Mouse (Mus musculus) erythroblast, adult 5-6 weeks (primary cell): ENCODE results near the gene Acot5. TPM values are rescaled to one million over a fixed set of nuclear protein-coding genes. Genes with fewer than 3 reads are reported as not detected.

Experiments
- ATAC-seq: replicated peaks from 2 replicates; pipeline ENCODE4 v1.8.0; 2016; ENCODE audit warnings: moderate number of reproducible peaks, mild to moderate bottlenecking, moderate TSS enrichment, inconsistent platforms; ENCODE audit not compliant: poor library complexity, low FRiP score, severe bottlenecking
- total RNA-seq, 2 experiments: library from RNA; stranded (forward) in 1 of 2; stranded (reverse) in 1 of 2; fragments of 150-400 nt in 1 of 2; fragments of 200-764, 138-1000 nt in 1 of 2; gene quantifications; 2 replicates each; pipeline versions ENCODE4 v1.2.3 to v1.2.4; 2015 to 2017; ENCODE audit warnings: low replicate concordance in 2 of 2

Acot5 gene
- total RNA-seq, 2 experiments from 2014 or later: not detected

DNA sequence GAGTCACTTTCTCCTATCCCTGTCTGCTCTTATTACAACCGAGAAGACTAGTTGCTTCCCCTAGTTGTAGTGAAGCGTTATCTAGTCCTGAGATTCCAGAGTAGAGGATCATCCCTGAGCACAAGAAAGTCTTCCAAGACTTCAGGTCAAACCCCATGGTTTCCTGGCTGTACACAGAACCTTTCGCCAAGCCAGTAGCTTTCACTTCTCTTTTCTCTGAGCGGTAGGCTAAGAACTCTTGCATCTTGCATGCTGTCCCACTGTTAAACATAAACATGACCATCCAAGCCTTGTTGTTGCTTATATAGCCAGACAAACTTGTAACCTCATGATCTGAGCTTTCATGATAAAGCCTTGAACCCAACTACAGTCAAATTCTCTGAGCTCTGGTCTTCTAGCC, 41.7 kb downstream of the Acot5 start:
- no peak for ATAC-seq

DNA sequence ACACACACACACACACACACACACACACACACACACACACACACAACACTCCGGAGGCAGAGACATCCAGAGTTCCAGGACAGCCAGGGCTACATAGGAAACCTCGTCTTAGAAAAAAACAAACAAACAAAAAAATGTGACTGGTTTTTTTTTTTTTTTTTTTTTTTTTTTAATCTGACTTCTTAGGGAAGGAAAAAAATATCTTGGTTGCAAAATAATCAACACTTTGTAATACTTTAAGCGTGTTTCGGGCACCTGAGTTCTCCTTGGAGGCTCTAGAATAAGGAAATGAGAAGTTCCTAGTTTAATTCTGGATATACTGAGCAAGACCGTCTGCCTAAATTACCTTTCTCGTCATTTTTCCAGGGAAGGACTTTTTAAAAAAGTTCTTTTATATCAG, 44.6 kb downstream of the Acot5 start:
- ATAC-seq: no peak

DNA sequence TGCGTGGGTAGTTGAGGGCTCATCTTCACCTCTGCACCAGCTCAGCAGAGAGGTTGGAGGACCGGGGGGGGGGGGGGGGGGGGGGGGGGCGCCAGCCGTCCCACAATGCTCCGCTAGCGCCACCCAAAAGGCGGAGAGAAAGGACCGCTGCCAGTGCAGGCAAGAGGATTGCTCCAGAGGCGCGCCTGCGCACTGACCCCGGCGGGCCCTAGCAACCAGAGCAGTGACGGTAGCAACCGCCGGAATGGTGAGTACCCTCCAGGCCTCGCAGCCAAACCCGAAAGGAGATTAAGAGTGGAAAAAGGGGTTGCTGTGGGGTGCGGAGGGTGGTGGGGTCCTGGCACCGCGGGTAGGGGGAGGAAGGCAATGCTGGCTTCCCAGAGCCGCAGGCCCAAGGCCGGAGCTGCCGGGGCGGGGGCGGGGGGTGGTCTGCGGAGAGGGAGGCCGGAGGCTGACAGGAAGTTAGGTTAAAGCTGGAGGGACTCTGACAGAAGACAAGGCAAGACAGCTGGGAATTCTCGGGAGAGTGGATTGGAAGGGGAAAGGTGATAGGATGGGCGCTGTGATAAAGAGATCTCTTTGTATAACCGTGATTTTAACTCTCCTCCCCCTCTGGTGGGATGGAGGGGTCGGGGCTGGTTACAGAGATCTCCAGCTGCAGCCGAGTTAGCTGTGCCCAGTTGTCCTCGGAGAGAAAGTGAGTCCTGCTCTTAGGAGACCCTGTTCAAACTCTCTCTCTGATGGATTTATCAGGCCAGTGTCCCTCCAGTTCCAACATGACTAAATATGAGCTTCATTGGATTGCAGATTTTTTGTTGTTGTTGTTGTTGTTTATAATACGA, 45.2 kb downstream of the Acot5 start, which contains the start of gene Dnal1:
Gene Dnal1 (plus strand): TSS at position 214 of the 842 bp plus-strand sequence.
- ATAC-seq: peak; percentile 87

DNA sequence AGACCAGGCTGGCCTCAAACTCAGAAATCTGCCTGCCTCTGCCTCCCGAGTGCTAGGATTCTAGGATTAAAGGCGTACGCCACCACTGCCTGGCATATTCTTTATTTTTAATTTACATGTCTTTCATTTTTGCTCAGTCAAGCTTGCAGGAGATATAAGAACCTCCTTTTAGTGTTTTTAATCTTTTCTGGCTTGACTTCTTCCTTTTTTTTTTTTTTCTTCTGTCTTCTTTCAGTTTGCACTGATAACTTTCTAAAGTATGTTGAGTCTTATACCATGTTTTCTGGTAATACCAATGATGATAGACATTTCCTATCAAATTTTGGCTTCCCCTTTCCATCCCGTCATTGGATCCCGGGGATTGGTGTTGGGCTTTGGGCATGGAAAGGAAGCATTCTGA, 50.5 kb downstream of the Acot5 start:
- no peak for ATAC-seq

Other genes starting within 250 kb of the Acot5 start
- gene Numb, start 147.4 kb upstream of the Acot5 start, total RNA-seq (2015; ENCODE audit: low replicate concordance): 3.8 and 10.9 TPM in 2 replicates
- gene Numb, start 147.4 kb upstream of the Acot5 start, total RNA-seq (2017; ENCODE audit: low replicate concordance): 8.5 and 13.6 TPM in 2 replicates
- 5.4 and 6.3 TPM in 2 replicates for gene Riox1, start 118.7 kb upstream of the Acot5 start, total RNA-seq (2015; ENCODE audit: low replicate concordance)
- gene Riox1, start 118.7 kb upstream of the Acot5 start, total RNA-seq (2017; ENCODE audit: low replicate concordance): 3.3 and 3.9 TPM in 2 replicates
- gene Heatr4, start 84.5 kb upstream of the Acot5 start, total RNA-seq (2015; ENCODE audit: low replicate concordance): not detected in 2 replicates
- not detected in 2 replicates for gene Heatr4, start 84.5 kb upstream of the Acot5 start, total RNA-seq (2017; ENCODE audit: low replicate concordance)
- gene Acot2, start 81.5 kb upstream of the Acot5 start, total RNA-seq (2015; ENCODE audit: low replicate concordance): 2.3 and 4.4 TPM in 2 replicates
- 1.5 and 3.5 TPM in 2 replicates for gene Acot2, start 81.5 kb upstream of the Acot5 start, total RNA-seq (2017; ENCODE audit: low replicate concordance)
- not detected in 2 replicates for gene Acot1, start 59.8 kb upstream of the Acot5 start, total RNA-seq (2015; ENCODE audit: low replicate concordance)
- gene Acot1, start 59.8 kb upstream of the Acot5 start, total RNA-seq (2017; ENCODE audit: low replicate concordance): 2.4 TPM in 1 of 2 replicates, not detected in the other
- not detected in 2 replicates for gene Acot4, start 30.9 kb upstream of the Acot5 start, total RNA-seq (2015; ENCODE audit: low replicate concordance)
- gene Acot4, start 30.9 kb upstream of the Acot5 start, total RNA-seq (2017; ENCODE audit: low replicate concordance): not detected in 2 replicates
- gene Gm49366, start 30.4 kb upstream of the Acot5 start, total RNA-seq (2015; ENCODE audit: low replicate concordance): not detected in 2 replicates
- not detected in 2 replicates for gene Gm49366, start 30.4 kb upstream of the Acot5 start, total RNA-seq (2017; ENCODE audit: low replicate concordance)
- gene Acot3, start 17.2 kb upstream of the Acot5 start, total RNA-seq (2015; ENCODE audit: low replicate concordance): not detected in 2 replicates
- not detected in 2 replicates for gene Acot3, start 17.2 kb upstream of the Acot5 start, total RNA-seq (2017; ENCODE audit: low replicate concordance)
- not detected in 2 replicates for gene Acot6, start 31.3 kb downstream of the Acot5 start, total RNA-seq (2015; ENCODE audit: low replicate concordance)
- gene Acot6, start 31.3 kb downstream of the Acot5 start, total RNA-seq (2017; ENCODE audit: low replicate concordance): 0.42 and 2.3 TPM in 2 replicates
- gene Dnal1, start 45.0 kb downstream of the Acot5 start, total RNA-seq (2015; ENCODE audit: low replicate concordance): 0.63 TPM in 1 of 2 replicates, not detected in the other
- not detected in 2 replicates for gene Dnal1, start 45.0 kb downstream of the Acot5 start, total RNA-seq (2017; ENCODE audit: low replicate concordance)
- 1.5 and 4.4 TPM in 2 replicates for gene Pnma1, start 79.2 kb downstream of the Acot5 start, total RNA-seq (2015; ENCODE audit: low replicate concordance)
- 1.0 and 4.5 TPM in 2 replicates for gene Pnma1, start 79.2 kb downstream of the Acot5 start, total RNA-seq (2017; ENCODE audit: low replicate concordance)
- gene Elmsan1, start 149.6 kb downstream of the Acot5 start, total RNA-seq (2015; ENCODE audit: low replicate concordance): 5.4 and 12.7 TPM in 2 replicates
- gene Elmsan1, start 149.6 kb downstream of the Acot5 start, total RNA-seq (2017; ENCODE audit: low replicate concordance): 8.0 and 11.4 TPM in 2 replicates
- gene Ptgr2, start 215.9 kb downstream of the Acot5 start, total RNA-seq (2015; ENCODE audit: low replicate concordance): 8.8 and 19.0 TPM in 2 replicates
- 7.5 and 14.4 TPM in 2 replicates for gene Ptgr2, start 215.9 kb downstream of the Acot5 start, total RNA-seq (2017; ENCODE audit: low replicate concordance)
- gene Zfp410, start 247.5 kb downstream of the Acot5 start, total RNA-seq (2015; ENCODE audit: low replicate concordance): 20.2 and 28.4 TPM in 2 replicates
- 25.0 and 32.6 TPM in 2 replicates for gene Zfp410, start 247.5 kb downstream of the Acot5 start, total RNA-seq (2017; ENCODE audit: low replicate concordance)